Mouse (Mus musculus) left cerebral cortex, postnatal 25 days (tissue): ENCODE data around the gene Adamtsl4. TPM values are rescaled to one million over a fixed set of nuclear protein-coding genes. Genes with fewer than 3 reads are reported as not detected.
A peak's percentile ranks its signal among the peaks of the same experiment; 100 is the strongest.
"Not testable (repeated sequence)": the region's sequence is repeated elsewhere in the genome, so short reads cannot be mapped to it uniquely, and the experiment has no call there.

ENCODE experiments used
- DNase-seq, 2 experiments: peaks; one replicate each; pipeline ENCODE4 v3.0.0; 2022; ENCODE audit warnings: low spot score in 2 of 2, mixed read lengths in 1 of 2
- intact Hi-C: fragments of 180-260 bp; cut with DNase I; formaldehyde crosslinking; loops from one replicate; pipeline ENCODE4 v1.15.1; 2025
- total RNA-seq, 2 experiments: library from RNA; stranded (reverse); gene quantifications; 2 replicates each; pipeline ENCODE4 v1.2.3; 2021

Adamtsl4 gene
- total RNA-seq, 2 experiments from 2014 or later, result 4.1 to 4.6 TPM

DNA sequence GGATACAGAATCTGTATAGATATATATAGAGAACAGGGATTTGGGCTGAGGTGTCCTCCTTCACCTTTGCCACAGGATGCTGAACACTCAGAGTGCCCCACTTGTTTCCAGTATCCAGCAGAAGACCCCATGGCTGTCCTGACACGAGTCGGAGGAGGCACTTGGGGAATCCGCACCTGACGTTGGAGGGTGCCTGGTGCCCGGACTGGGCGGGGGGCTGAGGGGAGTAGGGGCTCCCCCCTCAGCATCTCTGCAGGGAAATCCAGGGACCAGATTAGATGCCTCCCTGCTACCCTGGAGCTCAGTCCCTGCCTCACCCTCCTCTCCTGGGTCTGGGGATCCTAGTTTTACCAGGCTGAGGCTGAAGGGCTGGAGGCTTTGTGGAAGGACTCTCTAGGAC, 7.0 kb downstream of the Adamtsl4 start:
- no peak for DNase-seq
- intact Hi-C loops, result no loop called here

DNA sequence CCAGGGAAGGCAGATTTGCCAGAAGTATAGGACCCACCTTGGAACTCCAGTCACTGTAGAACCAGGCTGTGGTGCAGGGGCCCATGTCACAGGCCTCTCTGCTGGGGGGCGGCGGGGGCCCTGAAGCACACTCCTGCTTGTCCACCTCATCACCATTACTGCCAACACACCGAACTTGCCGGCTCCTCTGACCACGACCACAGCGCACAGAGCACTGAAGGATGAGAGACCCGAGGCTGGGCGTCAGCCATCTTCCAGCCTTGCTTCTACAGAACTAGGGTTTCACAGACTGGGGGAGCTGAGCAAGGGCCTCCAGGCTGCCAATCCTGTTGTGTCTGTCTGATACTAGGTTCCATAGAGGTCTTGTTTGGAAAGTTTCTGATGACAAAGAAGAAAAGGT, 8.2 kb downstream of the Adamtsl4 start:
- DNase-seq, result no peak
- intact Hi-C loops, result loop anchor here (5.0 kb wide), 1 partner anchor 47 kb away; no protein-coding TSS in a partner anchor

GRCm38 (mm10) chr3:95677420-95678090, 10.2 kb downstream of the Adamtsl4 start:
- intact Hi-C loops, result loop anchor here (5.0 kb wide), 1 partner anchor 45 kb away; no protein-coding TSS in a partner anchor
- no peak for DNase-seq

- intact Hi-C loops, result loop anchor here (5.0 kb wide), 1 partner anchor 45 kb away; no protein-coding TSS in a partner anchor
- peak; percentile 42 to 49 for DNase-seq
Observed at GRCm38 (mm10) chr3:95676745-95677419, 10.8 kb downstream of the Adamtsl4 start.

- intact Hi-C loops, result loop anchor here (2.0 to 5.0 kb wide), 2 partner anchors 17 to 43 kb away; partner anchors contain the start of gene Mcl1
- peak; percentile 65 to 66 for DNase-seq
Observed at GRCm38 (mm10) chr3:95675301-95676092, 12.2 kb downstream of the Adamtsl4 start.

GRCm38 (mm10) chr3:95674812-95675211, 12.9 kb downstream of the Adamtsl4 start:
- intact Hi-C loops, result loop anchor here (2.0 to 5.0 kb wide), 2 partner anchors 16 to 43 kb away; partner anchors contain the start of gene Mcl1
- no peak for DNase-seq

- DNase-seq, result no peak
- intact Hi-C loops, result loop anchor here (2.0 kb wide), 1 partner anchor 15 kb away; the partner anchor contains the start of gene Mcl1
Observed at GRCm38 (mm10) chr3:95674236-95674635, 13.5 kb downstream of the Adamtsl4 start.

DNA sequence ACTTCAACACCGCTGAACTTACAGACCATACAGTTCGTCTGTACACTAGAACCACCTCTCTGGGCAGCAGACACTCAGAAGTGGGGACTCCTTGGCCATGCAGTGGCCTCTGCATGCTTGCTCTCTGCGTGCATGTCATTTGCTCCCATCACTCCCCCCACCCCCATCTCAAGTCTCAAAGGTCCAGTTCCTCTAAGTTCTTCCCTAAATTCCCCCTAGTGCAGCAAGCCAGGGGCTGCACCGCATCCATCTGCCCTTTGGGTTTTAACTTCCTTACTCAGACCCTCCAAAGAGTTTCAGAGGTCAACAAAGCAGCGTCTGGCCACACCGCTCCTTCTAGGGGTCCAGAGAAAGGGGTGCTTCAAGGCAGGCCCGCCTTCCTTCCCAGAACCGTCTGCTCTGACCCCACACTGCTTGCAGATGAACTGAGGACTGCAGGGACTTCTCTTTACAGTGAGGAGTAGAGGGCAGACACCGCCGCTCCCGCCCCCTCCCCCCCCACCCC, 14.0 kb downstream of the Adamtsl4 start:
- intact Hi-C loops, result loop anchor here (2.0 kb wide), 2 partner anchors 15 to 29 kb away; partner anchors contain the start of gene Mcl1

GRCm38 (mm10) chr3:95672861-95673706, 14.6 kb downstream of the Adamtsl4 start:
- intact Hi-C loops, result loop anchor here (2.0 kb wide), 1 partner anchor 28 kb away; no protein-coding TSS in a partner anchor
- no peak for DNase-seq

More for the DNA sequence above, 14.0 kb downstream of the Adamtsl4 start:
- DNase-seq, result no peak

DNA sequence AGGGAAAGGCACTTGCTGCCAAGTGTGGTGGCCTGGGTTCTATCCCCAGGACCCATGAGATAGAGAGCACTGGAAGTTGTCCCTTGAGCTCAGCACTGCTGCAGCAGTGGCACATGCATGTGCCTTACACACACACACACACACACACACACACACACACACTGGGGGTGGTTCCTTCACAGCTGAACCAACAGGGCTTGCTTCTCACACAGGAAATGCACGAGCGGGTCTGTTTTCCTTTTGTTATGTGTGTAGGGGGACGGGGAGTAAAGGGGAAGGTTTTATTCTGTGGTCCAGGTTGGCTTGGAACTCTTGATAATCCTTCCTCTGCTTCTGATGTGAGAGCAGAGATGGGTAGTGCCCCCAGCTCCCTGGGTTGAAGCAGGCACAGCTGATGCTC, 15.3 kb downstream of the Adamtsl4 start:
- no peak for DNase-seq
- intact Hi-C loops, result loop anchor here (2.0 kb wide), 1 partner anchor 28 kb away; no protein-coding TSS in a partner anchor

GRCm38 (mm10) chr3:95671201-95671600, 16.5 kb downstream of the Adamtsl4 start:
- DNase-seq, result no peak
- intact Hi-C loops, result no loop called here

GRCm38 (mm10) chr3:95670419-95670818, 17.3 kb downstream of the Adamtsl4 start:
- intact Hi-C loops, DNase-seq: not testable (repeated sequence)

- no peak for DNase-seq
- intact Hi-C loops, result no loop called here
Observed at GRCm38 (mm10) chr3:95669309-95669665, 18.4 kb downstream of the Adamtsl4 start.

- intact Hi-C loops, result no loop called here
Observed at GRCm38 (mm10) chr3:95668589-95669308, 19.0 kb downstream of the Adamtsl4 start.

DNA sequence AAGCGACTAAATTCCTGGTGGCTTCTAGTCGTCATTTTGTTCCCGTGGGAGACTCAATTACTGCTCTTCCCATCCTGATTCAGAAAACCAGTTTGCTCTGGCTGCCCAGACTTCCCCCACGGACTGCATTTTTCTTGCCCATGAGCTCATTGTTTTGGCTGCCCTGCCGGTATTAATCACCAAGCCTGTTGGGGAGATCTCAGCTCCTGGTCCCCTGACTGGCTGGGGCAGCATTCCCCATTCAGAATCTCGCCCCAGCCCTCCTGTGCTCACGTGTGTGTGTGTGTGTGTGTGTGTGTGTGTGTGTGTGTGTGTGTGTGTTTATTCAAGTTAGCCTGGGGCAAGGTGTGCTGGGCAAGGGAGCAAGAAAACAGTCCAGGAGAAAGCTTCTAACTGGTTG, 19.7 kb downstream of the Adamtsl4 start:
- intact Hi-C loops, result no loop called here
- peak in 1 of 2 experiments; percentile 53 for DNase-seq

More at GRCm38 (mm10) chr3:95668589-95669308, 19.0 kb downstream of the Adamtsl4 start:
- no peak for DNase-seq

DNA sequence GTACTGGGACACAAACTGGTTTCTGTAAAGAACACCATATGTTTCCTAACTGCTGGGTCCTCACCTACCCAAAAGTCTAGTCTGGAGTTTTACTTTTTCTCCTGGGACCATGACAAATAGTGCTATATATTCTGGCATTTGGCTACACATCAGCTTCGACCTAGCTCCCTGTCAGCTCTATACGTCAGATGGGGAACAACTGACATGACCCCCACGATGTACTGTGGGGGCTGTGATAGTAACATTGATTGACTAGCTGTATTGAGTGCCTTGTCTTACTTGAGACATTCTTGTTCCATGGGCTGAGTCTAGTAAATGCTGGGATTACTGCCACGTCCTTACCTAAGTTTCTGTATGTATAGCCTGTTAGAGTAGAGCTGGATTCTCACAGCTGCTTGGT, 20.2 kb downstream of the Adamtsl4 start:
- no peak for DNase-seq
- intact Hi-C loops, result no loop called here

DNA sequence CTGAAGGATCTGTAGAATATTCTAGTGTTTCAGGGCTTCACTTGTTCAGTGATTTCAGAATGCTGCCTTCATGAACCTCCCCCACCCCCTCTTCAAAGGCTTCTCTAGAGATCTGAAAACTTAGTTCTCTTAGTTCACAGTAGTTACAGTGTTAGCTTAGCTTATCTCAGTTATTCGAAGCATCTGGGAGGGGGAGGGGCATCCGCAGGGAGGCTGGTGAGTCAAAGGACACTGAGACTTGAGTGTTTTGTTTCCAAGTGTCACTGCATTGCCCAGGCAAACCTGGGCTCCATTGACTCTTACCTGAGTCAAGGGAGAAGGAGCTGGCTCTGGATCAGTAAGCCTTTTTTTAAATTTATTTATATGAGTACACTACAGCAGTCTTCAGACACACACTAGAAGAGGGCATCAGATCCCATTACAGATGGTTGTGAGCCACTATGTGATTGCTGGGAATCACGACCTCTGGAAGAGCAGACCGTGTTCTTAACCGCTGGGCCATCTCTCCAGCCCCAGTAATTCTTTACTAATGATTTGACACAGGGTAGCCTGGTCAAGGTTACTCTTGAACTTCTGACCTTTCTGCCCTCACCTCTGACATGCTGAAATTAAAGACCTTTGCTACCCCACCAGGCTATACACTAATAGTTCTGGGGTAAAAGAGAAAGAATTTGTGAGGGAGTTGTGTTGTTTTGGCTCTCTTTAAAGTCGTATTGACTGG, 21.4 kb downstream of the Adamtsl4 start:
- DNase-seq, result no peak

More for the DNA sequence above, 21.4 kb downstream of the Adamtsl4 start:
- intact Hi-C loops, result no loop called here
